Mouse (Mus musculus) limb, embryonic 12.5 days (tissue): ENCODE results near the gene Ssna1. TPM values are rescaled to one million over a fixed set of nuclear protein-coding genes. Genes with fewer than 3 reads are reported as not detected.

Source experiments
- ATAC-seq: fragments of 200-750 bp; cut with Nextera tagmentation; 2 replicates; pipeline ENCODE4 v1.8.0; 2017; ENCODE audit warnings: low read depth, moderate TSS enrichment; ENCODE audit not compliant: insufficient number of reproducible peaks, insufficient read depth, low FRiP score, low TSS enrichment
- H3K27ac ChIP-seq: fragments of 300-500 bp; sonication (generic); 2 replicates; pipeline ENCODE4 v1.5.1; 2016; ENCODE audit warnings: mild to moderate bottlenecking, moderate library complexity
- H3K27me3 ChIP-seq: fragments of 300-500 bp; sonication (generic); 2 replicates; pipeline ENCODE4 v1.6.1; 2016; ENCODE audit warnings: mild to moderate bottlenecking, moderate library complexity
- H3K36me3 ChIP-seq: fragments of 300-500 bp; sonication (generic); 2 replicates; pipeline ENCODE4 v1.6.1; 2016; ENCODE audit warnings: mild to moderate bottlenecking, moderate library complexity
- H3K4me1 ChIP-seq: fragments of 300-500 bp; sonication (generic); replicated peaks from 2 replicates; pipeline ENCODE4 v1.6.1; 2016
- H3K4me2 ChIP-seq: fragments of 300-500 bp; sonication (generic); 2 replicates; pipeline ENCODE4 v1.6.1; 2016; ENCODE audit warnings: mild to moderate bottlenecking, moderate library complexity
- H3K4me3 ChIP-seq: fragments of 300-500 bp; sonication (generic); replicated peaks from 2 replicates; pipeline ENCODE4 v1.5.1; 2016; ENCODE audit warnings: mild to moderate bottlenecking
- H3K9ac ChIP-seq: fragments of 300-500 bp; sonication (generic); replicated peaks from 2 replicates; pipeline ENCODE4 v1.6.1; 2016; ENCODE audit warnings: mild to moderate bottlenecking, moderate library complexity
- H3K9me3 ChIP-seq: fragments of 300-500 bp; sonication (generic); 2 replicates; pipeline ENCODE4 v1.6.1; 2016; ENCODE audit warnings: mild to moderate bottlenecking, moderate library complexity
- WGBS: fragments of 180-500 bp; shearing (Covaris S2); methylation state at CpG from one replicate; pipeline ENCODE4 v1.1.7; 2016; 5-methylcytosine and 5-hydroxymethylcytosine counted together
- polyA plus RNA-seq: library from polyadenylated mRNA; unstranded; fragments of >200 nt; fragmentation: Nextera tagmentation; extraction: Ambion mirVana; gene quantifications from 2 replicates; pipeline ENCODE4 v1.2.1, GENCODE M21; 2016

Ssna1 gene
- polyA plus RNA-seq, 1 experiment from 2014 or later, result 218 TPM

DNA sequence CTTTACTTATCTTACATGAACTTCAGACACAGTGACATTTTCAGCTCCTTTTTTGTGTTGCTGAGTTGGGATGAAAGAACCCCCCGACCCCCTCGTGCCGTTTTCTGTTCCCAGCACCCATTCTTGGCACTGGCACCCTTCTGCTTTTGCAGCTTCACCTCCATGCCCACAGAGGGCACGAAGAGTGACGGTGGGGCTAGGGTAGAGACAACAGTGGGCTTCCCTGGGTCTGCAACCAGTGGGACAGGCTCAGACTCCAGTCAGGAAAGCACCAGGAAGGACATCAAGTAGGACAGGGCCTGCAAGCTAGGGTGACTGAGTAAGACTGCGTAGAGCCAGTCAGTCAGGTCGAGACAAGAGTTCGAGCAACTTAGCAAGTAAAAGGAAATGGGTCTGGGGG lies 31.9 kb downstream of the Ssna1 start:
- H3K27me3 ChIP-seq, result peaks cover 66% of the 10 kb centered on the region
- H3K4me3 ChIP-seq, result peak overlapping the region; percentile 56

GRCm38 (mm10) chr2:25239766-25240165 lies 32.5 kb downstream of the Ssna1 start:
- Histone ChIP-seq H3K36me3 (no peaks in the 10 kb centered on the region), H3K4me3 (no peak overlapping the region), H3K27ac (no peak overlapping the region), H3K4me2 (no peak overlapping the region), H3K4me1 (peaks cover 24% of the 10 kb centered on the region), H3K9me3 (no peaks in the 10 kb centered on the region), H3K27me3 (peaks cover 67% of the 10 kb centered on the region), H3K9ac (no peak overlapping the region)
- 85% methylated on average over 3 of the region's 3 CpGs for WGBS
- ATAC-seq, result no peak

More for the DNA sequence above, 31.9 kb downstream of the Ssna1 start:
- H3K36me3 ChIP-seq, result peaks cover 3% of the 10 kb centered on the region; the same call in 1 of the 2 replicates
- peak overlapping the region; percentile 96 for H3K4me2 ChIP-seq
- peaks cover 24% of the 10 kb centered on the region for H3K4me1 ChIP-seq
- H3K9ac ChIP-seq, result peak overlapping the region; percentile 38; the same call in 1 of the 2 replicates
- WGBS, result 52% methylated on average over 8 of the region's 8 CpGs
- no peaks in the 10 kb centered on the region for H3K9me3 ChIP-seq
- H3K27ac ChIP-seq, result no peak overlapping the region
- no peak for ATAC-seq

GRCm38 (mm10) chr2:25238106-25238505 lies 34.1 kb downstream of the Ssna1 start:
- no peaks in the 10 kb centered on the region for H3K9me3 ChIP-seq
- peaks cover 24% of the 10 kb centered on the region for H3K4me1 ChIP-seq
- H3K36me3 ChIP-seq, result no peaks in the 10 kb centered on the region
- peaks cover 70% of the 10 kb centered on the region for H3K27me3 ChIP-seq
- H3K9ac ChIP-seq, result no peak overlapping the region
- no peak overlapping the region for H3K27ac ChIP-seq
- H3K4me3 ChIP-seq, result no peak overlapping the region
- ATAC-seq, result no peak
- no peak overlapping the region for H3K4me2 ChIP-seq

GRCm38 (mm10) chr2:25237522-25237921 lies 34.7 kb downstream of the Ssna1 start:
- Histone ChIP-seq H3K27me3 (peaks cover 69% of the 10 kb centered on the region), H3K27ac (no peak overlapping the region), H3K4me1 (peaks cover 21% of the 10 kb centered on the region), H3K9ac (no peak overlapping the region), H3K4me2 (no peak overlapping the region), H3K36me3 (no peaks in the 10 kb centered on the region), H3K4me3 (no peak overlapping the region), H3K9me3 (no peaks in the 10 kb centered on the region)
- 63% methylated on average over 4 of the region's 4 CpGs for WGBS
- no peak for ATAC-seq

DNA sequence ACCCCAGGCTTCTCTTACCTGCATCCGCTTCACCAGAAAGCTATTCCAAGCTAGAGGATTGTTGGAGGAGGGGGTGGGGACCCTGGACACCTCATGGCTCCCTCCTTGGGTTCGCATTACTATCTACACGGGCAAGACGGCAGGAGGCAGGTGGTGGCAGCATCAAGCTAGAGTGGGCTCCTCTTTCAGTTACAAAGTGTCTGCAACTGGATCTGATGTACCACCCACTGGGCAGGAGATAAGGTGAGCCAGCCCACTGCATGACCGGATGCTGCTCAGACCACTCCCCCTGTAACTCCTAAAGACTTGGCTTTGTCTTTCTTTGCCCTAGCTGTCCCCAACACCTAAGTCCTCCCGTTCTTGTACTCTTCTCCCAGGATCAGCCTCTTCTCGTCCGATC lies 35.6 kb downstream of the Ssna1 start, which contains the start of gene Rnf224:
Rnf224 (minus strand) TSS at position 174 of the 400 bp plus-strand sequence.
- Histone ChIP-seq H3K4me2 (no peak within 1 kb of the TSS), H3K27me3 (peaks cover 69% of the 10 kb centered on the region), H3K36me3 (no peaks in the 10 kb centered on the region), H3K4me3 (no peak within 1 kb of the TSS), H3K9me3 (no peaks in the 10 kb centered on the region), H3K27ac (no peak within 1 kb of the TSS), H3K9ac (no peak within 1 kb of the TSS), H3K4me1 (peaks cover 13% of the 10 kb centered on the region)
- no peak for ATAC-seq
- 38% methylated on average over 8 of the region's 8 CpGs for WGBS

DNA sequence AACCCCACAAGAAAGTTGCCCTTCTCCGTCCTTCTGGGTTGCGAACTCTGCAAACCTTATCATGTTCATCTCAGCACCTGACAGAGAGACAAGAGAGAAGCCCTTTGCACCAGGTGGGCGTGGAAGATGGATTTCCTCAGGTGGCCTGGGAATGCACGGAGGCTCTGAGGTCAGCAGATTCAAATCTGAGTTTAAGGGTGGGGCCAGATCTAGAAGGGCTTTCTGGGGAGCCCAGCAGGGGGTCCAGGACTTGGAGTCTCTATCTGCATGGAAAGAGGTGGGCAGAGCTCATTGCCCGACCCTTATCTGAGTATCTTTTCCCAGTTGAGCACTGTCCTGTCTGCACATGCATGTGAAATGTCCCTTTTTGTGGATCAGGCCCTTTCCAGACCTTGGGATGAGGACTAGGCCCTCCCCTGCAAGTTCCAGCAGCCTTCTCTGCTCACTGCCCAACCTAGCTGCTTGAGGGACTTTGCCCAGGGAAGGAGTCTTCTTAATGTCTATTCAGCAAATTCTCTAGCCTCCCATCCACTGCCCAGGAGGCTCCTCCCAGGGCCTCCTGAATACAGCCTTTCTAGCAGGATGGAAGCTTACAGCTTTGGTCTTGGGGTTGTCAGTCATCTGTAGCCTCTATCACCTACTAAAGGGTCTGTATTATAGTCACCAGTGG lies 37.6 kb downstream of the Ssna1 start:
- WGBS, result 72% methylated on average over 5 of the region's 5 CpGs
- Histone ChIP-seq H3K9me3 (no peaks in the 10 kb centered on the region), H3K4me3 (no peak overlapping the region), H3K9ac (no peak overlapping the region), H3K36me3 (no peaks in the 10 kb centered on the region), H3K27ac (no peak overlapping the region), H3K4me1 (no peaks in the 10 kb centered on the region), H3K4me2 (no peak overlapping the region), H3K27me3 (peaks cover 69% of the 10 kb centered on the region)
- ATAC-seq, result no peak

GRCm38 (mm10) chr2:25234050-25234449 lies 38.2 kb downstream of the Ssna1 start, which contains the start of gene Slc34a3:
Gene Slc34a3 (minus strand): TSS chr2:25234364.
- no peak for ATAC-seq
- Histone ChIP-seq H3K36me3 (no peaks in the 10 kb centered on the region), H3K27me3 (peaks cover 73% of the 10 kb centered on the region), H3K9me3 (no peaks in the 10 kb centered on the region), H3K9ac (no peak within 1 kb of the TSS), H3K4me3 (no peak within 1 kb of the TSS), H3K27ac (no peak within 1 kb of the TSS), H3K4me1 (no peaks in the 10 kb centered on the region), H3K4me2 (no peak within 1 kb of the TSS)
- WGBS, result 88% methylated on average over 3 of the region's 3 CpGs

- no peak overlapping the region for H3K4me2 ChIP-seq
- no peak overlapping the region for H3K27ac ChIP-seq
- H3K4me1 ChIP-seq, result no peaks in the 10 kb centered on the region
- no peak overlapping the region for H3K9ac ChIP-seq
- H3K27me3 ChIP-seq, result peaks cover 70% of the 10 kb centered on the region
- WGBS, result 76% methylated on average over 4 of the region's 4 CpGs
- H3K36me3 ChIP-seq, result no peaks in the 10 kb centered on the region
- no peak for ATAC-seq
- H3K9me3 ChIP-seq, result no peaks in the 10 kb centered on the region
- H3K4me3 ChIP-seq, result no peak overlapping the region
Measured at GRCm38 (mm10) chr2:25233421-25233820, 38.8 kb downstream of the Ssna1 start.

DNA sequence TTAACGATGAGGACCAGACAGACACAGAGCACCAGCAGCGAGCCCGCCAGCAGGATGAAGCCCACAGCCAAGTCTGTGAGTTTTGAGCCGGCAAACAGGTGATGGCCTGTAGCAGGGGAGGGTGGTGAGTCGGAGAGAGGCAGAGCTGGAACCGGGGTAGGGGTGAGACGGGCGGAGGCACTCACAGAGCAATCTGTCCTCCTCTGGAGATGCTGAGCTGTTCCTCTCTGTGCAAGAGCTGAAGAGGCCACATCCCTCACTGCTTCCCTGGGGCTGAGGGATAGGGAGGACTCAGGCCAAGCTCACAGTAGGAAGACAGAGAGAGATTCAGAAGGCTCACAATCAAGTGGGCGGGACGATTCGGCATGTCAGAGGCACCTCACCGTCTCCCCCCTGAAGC lies 41.2 kb downstream of the Ssna1 start:
- Histone ChIP-seq H3K4me3 (no peak overlapping the region), H3K9me3 (no peaks in the 10 kb centered on the region), H3K36me3 (no peaks in the 10 kb centered on the region), H3K4me1 (no peaks in the 10 kb centered on the region), H3K27ac (no peak overlapping the region), H3K4me2 (no peak overlapping the region), H3K9ac (no peak overlapping the region), H3K27me3 (peaks cover 54% of the 10 kb centered on the region)
- WGBS, result 66% methylated on average over 12 of the region's 12 CpGs
- ATAC-seq, result no peak

DNA sequence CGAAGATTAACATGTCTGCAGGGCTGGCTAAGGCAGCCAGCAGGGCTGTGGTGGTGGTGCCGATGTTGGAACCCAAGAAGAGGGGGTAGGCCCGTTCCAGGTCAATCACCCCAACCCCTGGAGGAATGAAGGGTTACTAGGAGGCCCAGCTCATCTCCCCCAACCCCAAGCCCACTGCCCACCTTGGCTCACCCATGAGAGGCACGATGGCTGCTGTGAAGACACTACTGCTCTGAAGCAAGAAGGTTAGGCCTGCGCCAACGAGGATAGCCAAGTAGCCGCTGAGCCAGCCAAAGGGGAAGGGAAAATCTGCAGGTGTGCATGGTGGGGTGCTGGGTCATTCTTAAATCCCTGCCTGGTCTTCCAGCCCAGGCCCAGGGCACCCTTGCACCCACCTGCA lies 41.7 kb downstream of the Ssna1 start:
- H3K9me3 ChIP-seq, result no peaks in the 10 kb centered on the region
- no peak for ATAC-seq
- no peaks in the 10 kb centered on the region for H3K36me3 ChIP-seq
- H3K9ac ChIP-seq, result no peak overlapping the region
- H3K4me2 ChIP-seq, result no peak overlapping the region
- WGBS, result 79% methylated on average over 7 of the region's 7 CpGs
- 0 out of 2 replicates have a peak, but pooled peaks cover 4% of the 10 kb centered on the region for H3K4me1 ChIP-seq
- no peak overlapping the region for H3K4me3 ChIP-seq
- H3K27me3 ChIP-seq, result peaks cover 50% of the 10 kb centered on the region
- no peak overlapping the region for H3K27ac ChIP-seq

DNA sequence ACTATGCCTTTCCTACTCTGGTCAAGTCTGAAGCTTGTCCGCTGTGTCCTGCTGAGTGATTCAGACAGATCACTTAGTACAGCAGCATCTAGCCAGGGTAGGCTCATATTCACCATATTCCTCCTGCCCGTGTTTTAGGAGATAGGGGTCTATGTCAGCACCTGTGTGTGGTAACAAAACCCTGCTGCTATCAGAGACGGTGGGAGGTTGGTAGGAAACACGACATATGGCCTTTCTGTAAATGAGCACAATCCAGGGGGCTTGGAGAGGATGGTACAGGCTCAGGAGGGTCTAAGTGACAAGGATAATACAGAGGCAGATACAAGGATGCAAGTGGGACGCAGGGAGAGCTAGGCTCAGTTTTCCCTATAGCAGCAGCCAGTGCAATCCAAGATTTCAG lies 42.7 kb downstream of the Ssna1 start:
- no peak overlapping the region for H3K27ac ChIP-seq
- no peaks in the 10 kb centered on the region for H3K36me3 ChIP-seq
- H3K4me1 ChIP-seq, result 0 out of 2 replicates have a peak, but pooled peaks cover 5% of the 10 kb centered on the region
- no peak overlapping the region for H3K4me2 ChIP-seq
- no peak overlapping the region for H3K9ac ChIP-seq
- no peak overlapping the region for H3K4me3 ChIP-seq
- 84% methylated on average over 5 of the region's 5 CpGs for WGBS
- H3K27me3 ChIP-seq, result peaks cover 47% of the 10 kb centered on the region
- ATAC-seq, result no peak
- H3K9me3 ChIP-seq, result no peaks in the 10 kb centered on the region
